Mouse (Mus musculus): Measurements from ENCODE around the gene Rtraf. TPM values are rescaled to one million over a fixed set of nuclear protein-coding genes. Genes with fewer than 3 reads are reported as not detected.

Gene Rtraf
- total RNA-seq, 4 experiments from 2014 or later = 50.4 to 57.2 (median 54.8) TPM

Other genes starting within 250 kb of the Rtraf start
- 1 to 10 TPM; 2.6 to 6.8 (median 5.2) TPM for gene Gm2237, start 238.7 kb downstream of the Rtraf start, total RNA-seq (2022)
- not detected for gene Gm5458, start 221.2 kb downstream of the Rtraf start, total RNA-seq (2022)
- gene Nid2, start 72.6 kb downstream of the Rtraf start, total RNA-seq (2022) = 1 to 10 TPM; 2.6 to 5.2 (median 3.4) TPM
- 100 to 1,000 TPM; 262 to 293 (median 273) TPM for gene Gng2, start 153.8 kb upstream of the Rtraf start, total RNA-seq (2022)

Data from layer of hippocampus, adult 8-10 months (tissue).